ENCODE assay signal across 37 mouse cellular contexts in the genomic region with DNA sequence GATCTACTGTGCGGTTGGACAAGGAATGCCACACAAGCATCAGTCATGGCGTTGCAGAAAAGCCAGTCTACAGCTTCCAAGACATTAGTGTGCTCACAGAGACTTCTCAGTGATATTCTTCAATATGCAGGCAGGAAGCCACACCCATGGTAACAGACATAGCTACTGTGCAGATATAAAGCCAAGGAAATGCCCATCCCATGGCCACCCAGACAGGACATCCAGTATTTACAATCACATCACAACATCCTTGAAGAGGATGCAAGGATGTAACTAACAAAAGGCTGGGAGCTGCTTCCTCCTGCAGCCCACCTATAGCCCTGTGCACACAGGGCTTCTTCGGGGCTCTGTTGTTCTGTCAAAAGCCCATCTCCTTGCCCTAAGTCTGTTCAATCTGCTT. TPM values are rescaled to one million over a fixed set of nuclear protein-coding genes. Genes with fewer than 3 reads are reported as not detected.
A peak's percentile ranks its signal among the peaks of the same experiment; 100 is the strongest.
DNase-seq lines count a peak whose midpoint lies in the region; ATAC-seq and TF ChIP-seq lines count a peak whose summit lies in the region.
"Had no signal": no experiment of that assay in that cellular context is flagged by ENCODE, and none has a peak within 500 bp of the region (broad histone marks: within the 10 kb centered on the region; RNA-seq: fewer than 3 reads in every experiment).

No protein-coding gene starts in this region.

- DNase-seq in stomach, postnatal 0 days (ENCODE audit: low spot score), result no peak
- DNase-seq in lung, postnatal 14 days, result peak; percentile 48
- DNase-seq in adrenal gland, postnatal 25 days, result no peak
- DNase-seq: adrenal gland, postnatal 10 days; cerebellum, adult 11-12 months; cerebellum, postnatal 10 days; gastrocnemius, postnatal 10 days; heart, postnatal 10 days; kidney, adult 2 months; kidney, postnatal 4 days; right cerebral cortex, adult 18-20 months; spleen, adult 18-20 months; thymus, adult 2 months; thymus, postnatal 4 days had no signal

- no peak for ATAC-seq in heart, embryonic 13.5 days (ENCODE audit: extremely low read depth, insufficient number of reproducible peaks, low FRiP score, low TSS enrichment)
- no peak for ATAC-seq in heart, embryonic 11.5 days (replicated peaks; ENCODE audit: insufficient number of reproducible peaks, low FRiP score, low TSS enrichment)
- ATAC-seq in stomach, embryonic 16.5 days (ENCODE audit: insufficient read depth, low FRiP score), result 0 out of 2 replicates have a peak, but pooled peaks have one; percentile 4
- no peak for ATAC-seq in stomach, postnatal 0 days (ENCODE audit: low FRiP score, low TSS enrichment)
- no peak for ATAC-seq in forebrain, embryonic 13.5 days
- ATAC-seq: hindbrain, embryonic 16.5 days; midbrain, embryonic 16.5 days; Patski had no signal

- no peak overlapping the region for H3K9ac ChIP-seq in heart, embryonic 13.5 days
- H3K9ac ChIP-seq in heart, embryonic 11.5 days (ENCODE audit: low read depth, low read length), result no peak overlapping the region
- no peak overlapping the region for H3K9ac ChIP-seq in stomach, embryonic 16.5 days (ENCODE audit: low read length)
- no peak overlapping the region for H3K9ac ChIP-seq in stomach, postnatal 0 days (ENCODE audit: low read length)
- H3K9ac ChIP-seq in forebrain, embryonic 13.5 days, result no peak overlapping the region
- H3K9ac ChIP-seq: embryonic facial prominence, embryonic 15.5 days; forebrain, embryonic 12.5 days; limb, embryonic 13.5 days; neural tube, embryonic 12.5 days had no signal

- H3K27me3 ChIP-seq in heart, embryonic 13.5 days (replicated peaks), result no peaks in the 10 kb centered on the region
- no peaks in the 10 kb centered on the region for H3K27me3 ChIP-seq in heart, embryonic 11.5 days (ENCODE audit: control insufficient read depth, insufficient read depth, low read length)
- H3K27me3 ChIP-seq in stomach, embryonic 16.5 days (ENCODE audit: control insufficient read depth, insufficient read depth, low read length), result no peaks in the 10 kb centered on the region
- H3K27me3 ChIP-seq in stomach, postnatal 0 days (ENCODE audit: control insufficient read depth, insufficient read depth, low read length), result no peaks in the 10 kb centered on the region
- H3K27me3 ChIP-seq in forebrain, embryonic 13.5 days, result no peaks in the 10 kb centered on the region
- H3K27me3 ChIP-seq: embryonic facial prominence, embryonic 15.5 days; forebrain, embryonic 12.5 days; limb, embryonic 13.5 days; neural tube, embryonic 12.5 days; Patski had no signal

- H3K36me3 ChIP-seq in heart, embryonic 13.5 days, result no peaks in the 10 kb centered on the region
- no peaks in the 10 kb centered on the region for H3K36me3 ChIP-seq in heart, embryonic 11.5 days (ENCODE audit: control insufficient read depth, insufficient read depth, low read length)
- H3K36me3 ChIP-seq in stomach, embryonic 16.5 days (ENCODE audit: control insufficient read depth, insufficient read depth, low read length), result no peaks in the 10 kb centered on the region
- no peaks in the 10 kb centered on the region for H3K36me3 ChIP-seq in stomach, postnatal 0 days (ENCODE audit: control insufficient read depth, insufficient read depth, low read length)
- no peaks in the 10 kb centered on the region for H3K36me3 ChIP-seq in forebrain, embryonic 13.5 days (ENCODE audit: poor library complexity, severe bottlenecking)
- H3K36me3 ChIP-seq: embryonic facial prominence, embryonic 15.5 days; forebrain, embryonic 12.5 days; heart, embryonic 10.5 days; limb, embryonic 13.5 days; neural tube, embryonic 12.5 days had no signal

- TF ChIP-seq CTCF in stomach, postnatal 0 days (IDR thresholded peaks at IDR 0.05; ENCODE audit: low read depth), result no peak

- H3K27ac ChIP-seq in heart, embryonic 13.5 days (replicated peaks), result 0 out of 2 replicates have a peak overlapping the region, but pooled peaks have one; percentile 20
- H3K27ac ChIP-seq in heart, embryonic 11.5 days (ENCODE audit: low read depth, low read length), result no peak overlapping the region
- no peak overlapping the region for H3K27ac ChIP-seq in stomach, embryonic 16.5 days (ENCODE audit: low read length)
- H3K27ac ChIP-seq in stomach, postnatal 0 days (replicated peaks), result no peak overlapping the region
- no peak overlapping the region for H3K27ac ChIP-seq in forebrain, embryonic 13.5 days
- H3K27ac ChIP-seq: embryonic facial prominence, embryonic 15.5 days; forebrain, embryonic 12.5 days; heart, embryonic 10.5 days; limb, embryonic 13.5 days; neural tube, embryonic 12.5 days had no signal

- peaks cover 7% of the 10 kb centered on the region for H3K4me1 ChIP-seq in heart, embryonic 13.5 days
- no peaks in the 10 kb centered on the region for H3K4me1 ChIP-seq in heart, embryonic 11.5 days (ENCODE audit: control insufficient read depth, insufficient read depth, low read length)
- peaks cover 9% of the 10 kb centered on the region; the same call in 1 of the 2 replicates for H3K4me1 ChIP-seq in stomach, embryonic 16.5 days (ENCODE audit: control insufficient read depth, insufficient read depth, low read length)
- H3K4me1 ChIP-seq in stomach, postnatal 0 days (replicated peaks; ENCODE audit: control insufficient read depth, insufficient read depth), result no peaks in the 10 kb centered on the region
- 0 out of 2 replicates have a peak, but pooled peaks cover 3% of the 10 kb centered on the region for H3K4me1 ChIP-seq in forebrain, embryonic 13.5 days

- TF ChIP-seq EP300 in stomach, postnatal 0 days (optimal IDR thresholded peaks at IDR 0.05), result no peak

- no peaks in the 10 kb centered on the region for H3K9me3 ChIP-seq in heart, embryonic 13.5 days
- peaks cover 2% of the 10 kb centered on the region; the same call in 1 of the 2 replicates for H3K9me3 ChIP-seq in heart, embryonic 11.5 days (replicated peaks; ENCODE audit: control insufficient read depth, low read length)
- H3K9me3 ChIP-seq in stomach, embryonic 16.5 days (replicated peaks; ENCODE audit: control insufficient read depth, low read length), result no peaks in the 10 kb centered on the region
- no peaks in the 10 kb centered on the region for H3K9me3 ChIP-seq in stomach, postnatal 0 days (ENCODE audit: control insufficient read depth, low read length)
- H3K9me3 ChIP-seq in forebrain, embryonic 13.5 days (replicated peaks), result no peaks in the 10 kb centered on the region
- H3K9me3 ChIP-seq: embryonic facial prominence, embryonic 15.5 days; forebrain, embryonic 12.5 days; heart, embryonic 10.5 days; neural tube, embryonic 12.5 days had no signal

- no peak overlapping the region for H3K4me2 ChIP-seq in heart, embryonic 13.5 days
- no peak overlapping the region for H3K4me2 ChIP-seq in heart, embryonic 11.5 days
- no peak overlapping the region for H3K4me2 ChIP-seq in stomach, embryonic 16.5 days (ENCODE audit: low read depth, low read length)
- no peak overlapping the region for H3K4me2 ChIP-seq in stomach, postnatal 0 days (replicated peaks; ENCODE audit: low read depth)
- no peak overlapping the region for H3K4me2 ChIP-seq in forebrain, embryonic 13.5 days
- H3K4me2 ChIP-seq: embryonic facial prominence, embryonic 15.5 days; forebrain, embryonic 12.5 days; limb, embryonic 13.5 days; liver, embryonic 11.5 days; midbrain, embryonic 11.5 days; neural tube, embryonic 12.5 days had no signal

- WGBS in heart, embryonic 13.5 days, result 77% methylated on average over 3 of the region's 3 CpGs
- 78% methylated on average over 3 of the region's 3 CpGs for WGBS in heart, embryonic 11.5 days (ENCODE audit: insufficient replicate concordance)
- 84% methylated on average over 3 of the region's 3 CpGs for WGBS in stomach, embryonic 16.5 days
- 75% methylated on average over 3 of the region's 3 CpGs for WGBS in stomach, postnatal 0 days
- WGBS in forebrain, embryonic 13.5 days, result 90% methylated on average over 3 of the region's 3 CpGs

- H3K4me3 ChIP-seq in heart, embryonic 13.5 days, result no peak overlapping the region
- no peak overlapping the region for H3K4me3 ChIP-seq in heart, embryonic 11.5 days (ENCODE audit: low read depth, low read length)
- no peak overlapping the region for H3K4me3 ChIP-seq in stomach, embryonic 16.5 days (replicated peaks; ENCODE audit: low read length)
- no peak overlapping the region for H3K4me3 ChIP-seq in stomach, postnatal 0 days (ENCODE audit: low read depth, low read length)
- H3K4me3 ChIP-seq in forebrain, embryonic 13.5 days, result no peak overlapping the region
- H3K4me3 ChIP-seq: embryonic facial prominence, embryonic 15.5 days; forebrain, embryonic 12.5 days; heart, embryonic 10.5 days; limb, embryonic 13.5 days; myocyte; neural tube, embryonic 12.5 days had no signal

RNA-seq across cellular contexts. Expression of a gene that starts 45.4 kb away (rescaled TPM):
- polyA plus RNA-seq in heart, embryonic 13.5 days (2015; fragmentation: Nextera tagmentation; extraction: Ambion mirVana), result 8.7 and 10.1 TPM in 2 replicates
- 4.5 and 8.0 TPM in 2 replicates for polyA plus RNA-seq in heart, embryonic 11.5 days (2014; fragmentation: Nextera tagmentation; extraction: Ambion mirVana)
- 0.61 and 1.1 TPM in 2 replicates for polyA plus RNA-seq in stomach, embryonic 16.5 days (2015; fragmentation: Nextera tagmentation; extraction: Ambion mirVana)
- polyA plus RNA-seq in stomach, postnatal 0 days (2015; fragmentation: Nextera tagmentation; extraction: Ambion mirVana), result 0.16 and 0.18 TPM in 2 replicates
- total RNA-seq in adrenal gland, postnatal 25 days (2021), result 0.39 and 0.90 TPM in 2 replicates
- 0.45 and 0.47 TPM in 2 replicates for polyA plus RNA-seq in forebrain, embryonic 13.5 days (2015; fragmentation: Nextera tagmentation; extraction: Ambion mirVana)
- total RNA-seq: common myeloid progenitor, adult 5-6 weeks; granulocyte monocyte progenitor cell, adult 5-6 weeks; hematopoietic stem cell, adult 5-6 weeks; megakaryocyte, adult 5-6 weeks; MEL had no signal
- polyA plus RNA-seq: liver, embryonic 11.5 days; liver, embryonic 16.5 days; myocyte; Patski had no signal

RNA-seq across cellular contexts. Expression of a gene that starts 46.9 kb away (rescaled TPM):
- 0.10 TPM in 1 of 2 replicates, not detected in the other for polyA plus RNA-seq in heart, embryonic 13.5 days (2015; fragmentation: Nextera tagmentation; extraction: Ambion mirVana)
- not detected in 2 replicates for polyA plus RNA-seq in heart, embryonic 11.5 days (2014; fragmentation: Nextera tagmentation; extraction: Ambion mirVana)
- not detected in 2 replicates for polyA plus RNA-seq in stomach, embryonic 16.5 days (2015; fragmentation: Nextera tagmentation; extraction: Ambion mirVana)
- polyA plus RNA-seq in stomach, postnatal 0 days (2015; fragmentation: Nextera tagmentation; extraction: Ambion mirVana), result not detected in 2 replicates
- not detected in 2 replicates for total RNA-seq in adrenal gland, postnatal 25 days (2021)
- polyA plus RNA-seq in forebrain, embryonic 13.5 days (2015; fragmentation: Nextera tagmentation; extraction: Ambion mirVana), result not detected in 2 replicates
- total RNA-seq: adrenal gland, postnatal 10 days; common myeloid progenitor, adult 5-6 weeks; gastrocnemius, postnatal 10 days; granulocyte monocyte progenitor cell, adult 5-6 weeks; hematopoietic stem cell, adult 5-6 weeks; left cerebral cortex, postnatal 14 days; megakaryocyte, adult 5-6 weeks had no signal
- polyA plus RNA-seq: embryonic facial prominence, embryonic 15.5 days; forebrain, embryonic 12.5 days; hindbrain, embryonic 16.5 days; intestine, embryonic 14.5 days; limb, embryonic 13.5 days; liver, embryonic 16.5 days; midbrain, embryonic 11.5 days; midbrain, embryonic 16.5 days; myocyte; neural tube, embryonic 12.5 days; Patski had no signal
